Mouse (Mus musculus) lung, postnatal 0 days (tissue): ENCODE results near the gene Irf2bpl.

Experiments
- CTCF ChIP-seq: IDR thresholded peaks from 2 replicates; pipeline ENCODE4 v1.5.1; 2016; ENCODE audit warnings: antibody characterized with exemption, mild to moderate bottlenecking
- EP300 ChIP-seq: IDR thresholded peaks from 2 replicates; pipeline ENCODE4 v1.6.1; 2016; ENCODE audit warnings: antibody characterized with exemption, mild to moderate bottlenecking, control low read depth

- no peak for TF ChIP-seq CTCF
- TF ChIP-seq EP300 = peak; percentile 85
Observed at GRCm38 (mm10) chr12:86896921-86897512, 12.4 kb upstream of the Irf2bpl start.
